Mouse (Mus musculus) granulocyte monocyte progenitor cell, adult 5-6 weeks (primary cell): ENCODE data around the gene Slc5a4a. TPM values are rescaled to one million over a fixed set of nuclear protein-coding genes. Genes with fewer than 3 reads are reported as not detected.
A peak's percentile ranks its signal among the peaks of the same experiment; 100 is the strongest.

ENCODE experiments used
- ATAC-seq: replicated peaks from 2 replicates; pipeline ENCODE4 v1.8.0; 2016; ENCODE audit warnings: mild to moderate bottlenecking, moderate TSS enrichment, inconsistent platforms; ENCODE audit not compliant: poor library complexity, severe bottlenecking
- total RNA-seq, 2 experiments: library from RNA; stranded (forward) in 1 of 2; stranded (reverse) in 1 of 2; fragments of 200-712, 200-1000 nt in 1 of 2; fragments of >200 nt in 1 of 2; fragmentation: Nextera tagmentation in 1 of 2; gene quantifications; 2 replicates each; pipeline ENCODE4 v1.2.3; 2014 to 2017

The Slc5a4a gene
- not detected in 2 replicates for total RNA-seq (2014; fragmentation: Nextera tagmentation)
- not detected in 2 replicates for total RNA-seq (2017)

DNA sequence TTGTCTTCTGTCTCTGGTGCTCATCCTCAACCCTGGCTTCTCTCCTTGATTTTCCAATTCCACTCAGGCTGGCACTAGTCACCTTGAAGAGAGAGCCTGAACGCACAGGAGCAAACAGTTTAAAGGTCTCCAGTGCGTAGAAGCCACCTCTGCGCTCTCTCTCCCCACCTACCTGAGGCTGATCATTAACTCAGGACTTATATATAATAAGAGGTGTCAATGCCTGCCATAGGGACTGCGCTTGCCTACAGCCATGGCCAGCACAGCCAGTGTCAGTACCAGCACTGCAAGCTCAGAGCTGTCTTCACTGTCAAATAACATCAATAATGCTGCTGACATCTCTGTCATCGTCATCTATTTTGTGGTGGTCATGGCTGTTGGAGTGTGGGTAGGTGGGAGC, at the start of gene Slc5a4a:
Gene Slc5a4a, plus strand, starts transcription at position 174 of the 400 bp plus-strand sequence.
- no peak for ATAC-seq

DNA sequence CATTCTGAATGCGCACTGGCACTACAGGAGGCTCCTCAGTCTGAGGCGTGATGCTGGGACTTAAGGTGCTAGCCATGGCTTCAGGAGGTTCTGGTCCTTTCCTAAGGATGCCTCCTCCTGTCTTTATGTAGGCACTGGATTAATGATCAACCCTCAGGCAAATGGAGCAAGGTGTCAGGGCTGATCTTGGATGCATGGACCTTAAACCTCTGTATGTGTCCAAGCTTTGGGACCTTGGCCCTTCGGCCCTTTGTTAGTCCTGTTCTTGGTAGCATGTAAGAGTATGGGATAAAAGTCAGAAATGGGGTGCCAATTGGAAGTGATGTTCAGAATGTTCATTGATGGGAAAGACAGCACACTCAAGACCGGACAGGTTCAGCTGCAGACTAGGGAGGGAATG, 36.4 kb upstream of the Slc5a4a start, which contains the start of gene Slc5a4b:
Gene Slc5a4b, minus strand, starts transcription at position 101 of the 400 bp plus-strand sequence.
- no peak for ATAC-seq

- ATAC-seq, result peak; percentile 87
These were observed 29.3 kb upstream of the Slc5a4a start for GRCm38 (mm10) chr10:76117966-76118365.

GRCm38 (mm10) chr10:76118741-76119140, 28.5 kb upstream of the Slc5a4a start:
- peak; percentile 25; the same call in 1 of the 2 replicates for ATAC-seq

DNA sequence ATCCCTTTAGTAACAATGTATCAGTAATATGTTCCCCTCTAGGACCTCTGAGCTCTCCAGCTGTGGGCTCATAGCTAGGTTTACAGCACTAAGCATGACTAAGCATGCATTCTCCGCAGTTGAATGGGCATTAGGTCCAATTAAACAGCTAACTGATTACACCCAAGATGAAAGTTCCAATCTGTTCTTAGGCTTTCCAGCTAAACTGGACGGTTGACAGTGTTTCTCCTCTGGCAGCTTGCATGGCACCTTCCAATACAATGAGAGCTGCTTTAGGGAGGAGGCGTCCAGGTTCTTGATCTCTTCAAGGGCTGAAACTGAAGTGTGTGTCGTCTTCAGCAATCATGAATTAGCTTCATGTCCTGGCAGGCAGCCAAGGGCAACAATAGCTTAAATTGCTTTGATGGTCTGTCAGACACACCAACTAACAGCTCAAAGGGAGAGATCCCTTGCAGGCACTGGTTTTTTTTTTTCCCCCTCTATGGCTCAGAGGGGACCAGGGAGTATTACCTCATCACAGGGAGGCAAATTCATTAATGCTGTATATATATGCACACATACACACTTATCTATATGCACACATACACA, 27.0 kb upstream of the Slc5a4a start:
- no peak for ATAC-seq

DNA sequence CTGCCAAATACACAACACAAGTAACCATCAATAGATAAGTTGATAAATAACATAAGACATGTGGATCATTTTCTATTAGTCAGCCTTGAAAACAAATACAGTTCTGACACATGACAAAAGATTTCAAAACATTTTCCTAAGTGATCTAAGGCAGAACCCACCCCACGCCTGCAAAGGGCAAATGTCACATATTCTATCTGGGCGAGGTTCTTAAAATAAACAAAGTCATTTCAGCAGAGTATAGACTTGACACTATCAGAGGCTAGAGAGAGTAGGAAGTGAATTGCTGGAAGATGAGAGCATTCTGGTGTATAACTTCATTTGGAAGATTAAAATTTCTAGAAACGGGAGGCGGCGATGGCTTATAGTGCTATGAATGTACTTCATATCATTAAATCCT, 25.8 kb upstream of the Slc5a4a start:
- no peak for ATAC-seq

DNA sequence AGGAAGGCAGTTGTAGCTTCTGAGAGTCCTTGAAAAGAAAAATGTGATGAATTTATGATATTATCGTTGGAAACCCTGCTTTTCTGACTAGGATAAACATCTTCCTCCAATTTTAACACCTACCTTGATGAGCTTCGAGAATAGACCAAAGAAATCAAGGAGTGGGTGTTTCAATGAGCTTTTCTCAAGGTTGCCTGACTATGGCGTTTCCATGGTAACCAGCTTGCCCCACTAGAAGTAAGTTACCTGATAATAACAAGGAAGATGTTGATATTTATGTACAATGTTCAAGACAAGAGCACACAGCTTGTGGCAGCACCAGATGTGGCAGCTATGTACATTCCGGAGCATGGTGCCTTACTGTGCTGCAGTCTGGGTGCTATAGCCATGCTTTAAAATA, 14.7 kb upstream of the Slc5a4a start:
- no peak for ATAC-seq

DNA sequence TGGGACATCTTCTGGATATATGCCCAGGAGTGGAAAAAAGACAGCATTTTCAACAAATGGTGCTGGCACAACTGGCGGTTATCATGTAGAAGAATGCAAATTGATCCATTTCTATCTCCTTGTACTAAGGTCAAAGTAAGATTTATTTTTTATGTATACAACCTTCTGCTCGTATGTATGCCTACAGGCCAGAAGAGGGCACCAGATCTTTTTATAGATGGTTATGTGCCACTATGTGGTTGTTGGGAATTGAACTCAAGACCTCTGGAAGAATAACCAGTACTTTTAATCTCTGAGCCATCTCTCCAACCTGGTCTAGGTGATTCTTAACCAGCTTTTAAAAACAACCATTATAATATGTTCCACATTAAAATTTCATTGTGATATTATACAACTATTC, 10.9 kb upstream of the Slc5a4a start:
- no peak for ATAC-seq

DNA sequence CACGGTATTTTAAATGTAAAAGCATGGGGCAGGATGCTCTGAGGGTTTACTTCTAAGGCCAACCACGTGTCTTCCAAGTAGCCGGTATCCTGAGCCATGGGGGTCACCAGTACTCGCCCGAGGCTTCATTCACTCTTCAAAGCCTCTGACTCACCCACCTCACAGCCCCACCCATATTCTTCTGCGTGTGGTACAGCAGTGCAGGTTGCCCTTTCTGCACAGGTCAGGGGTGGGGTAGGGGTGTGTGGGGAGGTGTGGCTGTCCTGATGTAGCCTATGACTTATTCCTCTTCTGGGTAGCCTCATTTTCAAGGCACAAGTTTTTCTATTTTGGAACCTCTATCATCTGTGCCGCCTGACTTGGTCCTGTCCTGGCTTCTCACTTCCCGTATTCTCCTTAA, 405 bp upstream of the Slc5a4a start:
- no peak for ATAC-seq

DNA sequence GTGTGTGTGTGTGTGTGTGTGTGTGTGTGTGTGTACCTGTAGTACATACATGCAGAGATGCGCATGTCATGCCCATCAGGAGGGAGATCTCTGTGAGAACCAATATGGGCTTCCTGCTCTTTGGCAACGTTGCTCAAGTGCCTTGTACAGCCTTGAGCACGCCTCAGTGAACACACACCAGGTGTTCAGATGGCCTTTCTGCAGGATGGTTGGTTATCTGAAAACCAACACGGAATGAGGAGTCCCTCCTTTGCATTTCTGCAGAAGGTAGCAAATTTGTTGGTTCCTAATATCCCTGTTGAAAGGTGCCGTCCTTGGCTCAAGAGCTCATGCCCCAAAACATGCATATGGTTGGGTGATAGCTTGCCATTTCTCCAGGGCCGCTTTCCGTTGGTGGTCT, 8.7 kb downstream of the Slc5a4a start:
- no peak for ATAC-seq

DNA sequence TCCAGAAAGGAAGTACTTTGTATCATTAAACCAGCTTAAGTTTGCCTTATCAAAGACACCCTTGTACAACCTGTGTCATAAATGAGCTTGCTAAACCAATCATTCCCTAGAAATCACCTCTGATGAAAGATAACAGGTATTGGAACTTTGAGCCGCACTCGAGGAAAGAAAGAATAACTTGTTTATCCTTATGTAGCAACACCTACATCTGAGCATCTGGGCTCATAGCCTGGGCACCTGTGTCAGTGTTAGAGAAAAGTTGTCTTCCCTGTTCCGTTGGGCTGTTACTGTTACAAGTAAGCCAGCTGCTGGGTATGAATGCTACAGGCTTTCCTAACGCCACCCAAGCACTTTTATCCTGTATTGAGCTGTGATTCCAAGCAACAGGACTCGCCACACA, 10.3 kb downstream of the Slc5a4a start:
- no peak for ATAC-seq

DNA sequence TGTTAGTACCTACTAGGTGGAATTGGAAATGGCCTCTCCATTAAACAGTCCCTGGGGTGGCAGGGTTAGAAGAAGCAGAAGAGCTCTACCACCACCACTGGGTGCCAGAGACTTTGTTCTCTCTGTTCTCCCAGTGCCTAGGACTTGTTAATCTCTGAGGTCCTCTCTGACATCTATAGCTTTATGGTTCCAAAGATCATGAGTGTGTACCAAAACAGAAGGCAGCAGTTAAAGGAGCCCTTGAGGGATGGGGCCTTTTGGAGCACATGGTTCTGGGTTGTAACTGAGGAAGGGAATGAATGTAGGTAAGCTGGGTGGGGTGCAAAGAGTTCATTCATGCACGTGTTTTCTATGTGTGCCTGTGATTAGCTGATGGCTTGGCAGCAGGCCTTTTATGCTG, 10.8 kb downstream of the Slc5a4a start:
- ATAC-seq, result no peak

DNA sequence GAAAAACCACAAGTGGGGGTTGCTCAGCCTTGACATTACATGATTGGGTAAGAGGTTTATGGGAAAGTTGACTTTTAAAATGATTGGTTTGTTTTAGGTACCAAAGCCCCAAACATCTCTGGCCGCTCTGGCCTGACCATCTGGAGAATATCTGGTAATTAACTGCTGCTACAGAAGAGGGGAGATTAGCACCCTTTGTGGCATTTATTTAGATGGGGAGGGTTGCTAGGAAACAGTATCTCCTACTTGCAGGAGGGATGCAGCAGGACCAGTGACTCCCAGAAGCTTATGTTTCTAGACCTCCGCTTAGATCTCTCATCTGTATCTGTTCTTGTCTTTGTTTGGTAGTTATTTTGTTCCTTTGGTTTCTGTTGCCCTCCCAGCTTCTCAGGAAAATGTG, 27.6 kb downstream of the Slc5a4a start:
- no peak for ATAC-seq

- ATAC-seq, result no peak
These were observed 38.0 kb downstream of the Slc5a4a start for GRCm38 (mm10) chr10:76185216-76185615.

DNA sequence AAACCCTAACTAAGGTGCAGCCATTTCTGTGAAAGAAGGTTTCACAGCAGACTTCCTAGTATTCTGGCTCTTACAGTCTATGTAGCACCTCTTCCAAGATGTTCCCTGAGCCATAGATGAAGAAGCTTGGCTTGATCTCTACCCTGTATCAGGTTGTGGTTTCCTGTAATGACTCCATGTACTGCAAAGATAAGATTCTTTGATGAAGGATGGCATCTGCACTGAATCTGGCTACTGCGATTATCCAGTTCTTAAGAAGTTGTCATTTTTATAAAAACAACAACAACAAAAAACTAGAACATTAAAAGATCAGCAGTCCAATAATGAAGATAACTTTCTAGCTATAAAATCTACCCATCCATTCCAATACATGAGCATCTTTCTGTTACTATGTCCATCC, 40.8 kb downstream of the Slc5a4a start:
- no peak for ATAC-seq

DNA sequence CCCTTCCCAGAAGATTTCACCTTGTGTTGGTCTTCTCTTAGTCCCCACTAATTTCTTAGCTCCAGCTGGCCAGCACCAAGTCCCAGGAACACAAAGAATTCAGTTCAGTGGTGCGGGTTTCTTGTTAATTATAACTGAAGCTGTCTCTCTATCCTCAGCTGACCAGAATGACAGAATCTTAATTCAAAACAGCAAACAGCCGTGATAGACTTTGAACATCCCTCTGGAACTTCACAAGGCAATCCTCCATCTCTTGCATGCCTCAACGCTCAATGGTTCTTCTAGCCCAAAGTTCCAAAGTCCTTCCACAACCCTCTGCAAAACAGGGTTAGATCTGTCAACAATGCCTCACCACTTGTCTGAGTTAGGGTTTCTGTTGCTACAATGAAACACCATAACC, 54.2 kb downstream of the Slc5a4a start:
- ATAC-seq, result no peak

DNA sequence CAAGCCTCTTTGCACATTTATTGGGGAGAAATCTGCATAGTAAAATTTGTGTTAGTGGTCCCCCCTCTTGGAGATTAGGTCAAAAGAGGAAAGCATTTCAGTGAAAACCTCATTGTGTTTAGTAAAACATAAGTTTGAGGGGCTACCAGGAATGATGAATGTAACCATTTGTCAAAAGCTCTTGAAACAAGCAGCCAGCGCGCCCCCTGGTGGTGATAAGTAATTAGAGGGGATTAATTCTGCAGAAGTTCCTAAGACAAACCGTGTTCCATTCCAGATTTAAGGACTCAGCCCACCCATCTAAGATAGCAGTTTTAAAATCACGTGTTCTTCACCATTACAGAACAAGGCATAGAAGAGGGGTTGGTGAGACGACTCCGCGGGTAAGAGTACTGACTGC, 54.7 kb downstream of the Slc5a4a start:
- peak; percentile 46 for ATAC-seq

- peak; percentile 20; the same call in 1 of the 2 replicates for ATAC-seq
These were observed 56.6 kb downstream of the Slc5a4a start for GRCm38 (mm10) chr10:76203798-76204283.

DNA sequence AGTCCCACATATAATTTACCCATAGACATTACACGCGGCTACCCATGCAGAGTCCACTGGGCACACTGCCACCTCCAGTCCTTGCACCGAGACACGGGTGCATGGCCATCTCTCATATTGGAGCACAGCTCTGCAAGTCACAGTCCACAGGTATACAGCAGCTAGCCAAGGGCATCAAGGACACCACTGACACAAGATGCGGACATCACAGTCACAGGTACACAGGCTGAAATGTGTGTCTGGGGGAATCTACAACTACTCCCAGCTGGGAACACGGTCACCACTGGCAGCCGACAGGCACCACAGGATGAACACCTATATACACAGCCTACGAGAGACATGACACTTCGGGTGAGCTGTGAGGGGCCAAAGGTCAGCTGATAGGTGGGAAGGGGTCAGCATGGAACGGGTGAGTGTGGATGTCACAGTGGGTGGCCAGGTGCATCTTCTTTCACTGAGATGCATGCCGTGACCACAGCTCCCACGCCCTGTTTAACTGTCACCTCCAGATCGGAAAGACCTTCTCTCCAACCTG, 60.1 kb downstream of the Slc5a4a start:
- no peak for ATAC-seq

DNA sequence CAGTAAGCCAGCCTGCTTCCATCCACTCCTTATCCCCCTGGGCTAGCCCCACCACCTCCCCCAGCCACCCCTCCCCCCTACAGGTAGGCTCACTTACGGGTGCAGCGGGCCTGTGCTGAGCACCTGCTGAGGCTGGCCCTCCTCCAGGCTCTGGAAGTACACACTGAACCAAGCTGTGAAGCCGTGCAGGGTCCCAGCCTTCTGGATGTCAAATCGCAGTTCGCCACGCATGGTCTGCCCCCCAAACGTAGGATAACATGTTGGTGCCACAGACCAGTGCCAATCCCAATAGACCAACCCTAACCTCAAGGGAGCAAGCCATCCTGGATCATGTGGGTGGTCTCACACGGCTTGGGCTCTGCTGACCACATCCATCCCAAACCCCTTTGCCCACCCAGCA, 62.0 kb downstream of the Slc5a4a start:
- no peak for ATAC-seq

DNA sequence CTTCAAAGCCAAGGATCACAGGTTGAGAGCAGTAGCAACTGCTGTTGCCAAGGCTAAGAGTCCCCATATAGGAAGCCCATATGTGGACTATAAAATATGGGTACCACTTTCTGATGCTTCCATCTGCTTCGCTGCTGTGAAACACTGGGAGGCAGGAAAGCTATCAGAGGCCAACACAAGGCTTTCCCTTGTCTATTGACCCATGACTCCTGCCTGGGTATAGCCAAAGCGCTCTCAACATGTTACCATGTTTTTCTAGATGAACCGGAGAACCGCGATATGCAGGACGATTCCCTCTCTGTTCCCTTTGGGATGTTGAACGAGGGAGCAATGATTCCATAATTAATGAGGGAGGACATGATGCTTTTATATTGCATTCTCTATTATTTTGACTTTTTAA, 63.6 kb downstream of the Slc5a4a start:
- no peak for ATAC-seq

GRCm38 (mm10) chr10:76212121-76212520, 64.9 kb downstream of the Slc5a4a start:
- ATAC-seq, result no peak
